Mouse (Mus musculus) embryonic facial prominence, embryonic 11.5 days (tissue): ENCODE results near the gene Gpc3. TPM values are rescaled to one million over a fixed set of nuclear protein-coding genes. Genes with fewer than 3 reads are reported as not detected.
A peak's percentile ranks its signal among the peaks of the same experiment; 100 is the strongest.

ENCODE experiments used
- ATAC-seq: fragments of 200-750 bp; cut with Nextera tagmentation; replicated peaks from 2 replicates; pipeline ENCODE4 v1.8.0; 2017; ENCODE audit warnings: low read depth; ENCODE audit not compliant: insufficient number of reproducible peaks, low FRiP score, low TSS enrichment
- DNase-seq: peaks from one replicate; pipeline ENCODE4 v3.0.0-alpha.2; 2015; ENCODE audit warnings: low spot score
- H3K27ac ChIP-seq: fragments of 300-500 bp; sonication (generic); replicated peaks from 2 replicates; pipeline ENCODE4 v1.5.1; 2014; ENCODE audit warnings: mild to moderate bottlenecking, low read depth, low read length, control low read depth
- H3K27me3 ChIP-seq: fragments of 300-500 bp; sonication (generic); 2 replicates; pipeline ENCODE4 v1.6.1; 2014; ENCODE audit warnings: mild to moderate bottlenecking, low read length, moderate library complexity, mixed read lengths; ENCODE audit not compliant: control insufficient read depth, insufficient read depth
- H3K36me3 ChIP-seq: fragments of 300-500 bp; sonication (generic); replicated peaks from 2 replicates; pipeline ENCODE4 v1.6.1; 2014; ENCODE audit warnings: low read depth, mild to moderate bottlenecking, low read length, moderate library complexity, mixed read lengths; ENCODE audit not compliant: control insufficient read depth, insufficient read depth
- H3K4me1 ChIP-seq: fragments of 300-500 bp; sonication (generic); 2 replicates; pipeline ENCODE4 v1.6.1; 2014; ENCODE audit warnings: low read length, mixed read lengths; ENCODE audit not compliant: control insufficient read depth, insufficient read depth
- H3K4me2 ChIP-seq: fragments of 300-500 bp; sonication (generic); 2 replicates; pipeline ENCODE4 v1.6.1; 2014; ENCODE audit warnings: low read depth, mild to moderate bottlenecking, control low read depth, low read length, moderate library complexity
- H3K4me3 ChIP-seq: fragments of 300-500 bp; sonication (generic); 2 replicates; pipeline ENCODE4 v1.5.1; 2014; ENCODE audit warnings: low read depth, low read length, control low read depth
- H3K9ac ChIP-seq: fragments of 300-500 bp; sonication (generic); replicated peaks from 2 replicates; pipeline ENCODE4 v1.6.1; 2014; ENCODE audit warnings: mild to moderate bottlenecking, control low read depth, low read length
- H3K9me3 ChIP-seq: fragments of 300-500 bp; sonication (generic); replicated peaks from 2 replicates; pipeline ENCODE4 v1.6.1; 2016; ENCODE audit warnings: mild to moderate bottlenecking, low read length, inconsistent platforms, mixed read lengths; ENCODE audit not compliant: control insufficient read depth
- WGBS: fragments of 180-500 bp; shearing (Covaris S2); extraction: QIAGEN DNeasy Blood & Tissue Kit; methylation state at CpG from one replicate; pipeline ENCODE4 v1.1.7; 2014; 5-methylcytosine and 5-hydroxymethylcytosine counted together
- polyA plus RNA-seq: library from polyadenylated mRNA; unstranded; fragments of >200 nt; fragmentation: Nextera tagmentation; extraction: Ambion mirVana; gene quantifications from 2 replicates; pipeline ENCODE4 v1.2.1, GENCODE M21; 2014

Gpc3 gene
- polyA plus RNA-seq, 1 experiment from 2014 or later = 944 TPM

GRCm38 (mm10) chrX:52637419-52637818 lies 23.7 kb upstream of the Gpc3 start:
- no peaks in the 10 kb centered on the region for H3K36me3 ChIP-seq
- DNase-seq = no peak
- no peak for ATAC-seq
- H3K4me2 ChIP-seq = no peak overlapping the region
- H3K9me3 ChIP-seq = no peaks in the 10 kb centered on the region
- H3K27ac ChIP-seq = no peak overlapping the region
- no peak overlapping the region for H3K4me3 ChIP-seq
- H3K9ac ChIP-seq = no peak overlapping the region
- no peaks in the 10 kb centered on the region for H3K4me1 ChIP-seq
- no peaks in the 10 kb centered on the region for H3K27me3 ChIP-seq

- Histone ChIP-seq H3K9me3 (no peaks in the 10 kb centered on the region), H3K4me1 (no peaks in the 10 kb centered on the region), H3K9ac (no peak overlapping the region), H3K27me3 (no peaks in the 10 kb centered on the region), H3K4me3 (no peak overlapping the region), H3K4me2 (no peak overlapping the region), H3K36me3 (no peaks in the 10 kb centered on the region), H3K27ac (no peak overlapping the region)
- 73% methylated on average over 6 of the region's 6 CpGs for WGBS
- ATAC-seq = no peak
- DNase-seq = no peak
Observed at GRCm38 (mm10) chrX:52633976-52634375, 20.2 kb upstream of the Gpc3 start.

GRCm38 (mm10) chrX:52632688-52633324 lies 19.1 kb upstream of the Gpc3 start:
- Histone ChIP-seq H3K27ac (no peak overlapping the region), H3K9me3 (no peaks in the 10 kb centered on the region), H3K4me3 (no peak overlapping the region), H3K27me3 (no peaks in the 10 kb centered on the region), H3K36me3 (no peaks in the 10 kb centered on the region), H3K4me1 (no peaks in the 10 kb centered on the region), H3K4me2 (no peak overlapping the region), H3K9ac (no peak overlapping the region)
- DNase-seq (no peak), ATAC-seq (no peak)
- WGBS = 19% methylated on average over 7 of the region's 7 CpGs

- Histone ChIP-seq H3K36me3 (no peaks in the 10 kb centered on the region), H3K27ac (peak overlapping the region; percentile 68), H3K4me2 (no peak overlapping the region), H3K9ac (no peak overlapping the region), H3K27me3 (no peaks in the 10 kb centered on the region), H3K4me1 (no peaks in the 10 kb centered on the region), H3K4me3 (no peak overlapping the region), H3K9me3 (no peaks in the 10 kb centered on the region)
- ATAC-seq (no peak; the same call in 1 of the 2 replicates), DNase-seq (peak; percentile 75)
- 44% methylated on average over 6 of the region's 6 CpGs for WGBS
Observed at GRCm38 (mm10) chrX:52626963-52627716, 13.4 kb upstream of the Gpc3 start.

GRCm38 (mm10) chrX:52617813-52618212 lies 4.1 kb upstream of the Gpc3 start:
- 48% methylated on average over 3 of the region's 3 CpGs for WGBS
- Histone ChIP-seq H3K4me2 (no peak overlapping the region), H3K36me3 (no peaks in the 10 kb centered on the region), H3K4me1 (no peaks in the 10 kb centered on the region), H3K9me3 (no peaks in the 10 kb centered on the region), H3K9ac (no peak overlapping the region), H3K4me3 (no peak overlapping the region), H3K27me3 (no peaks in the 10 kb centered on the region), H3K27ac (no peak overlapping the region; the same call in 1 of the 2 replicates)
- ATAC-seq (no peak), DNase-seq (no peak)

GRCm38 (mm10) chrX:52616152-52616551 lies 2.4 kb upstream of the Gpc3 start:
- H3K4me2 ChIP-seq = no peak overlapping the region
- ATAC-seq = no peak
- 0 out of 2 replicates have a peak overlapping the region, but pooled peaks have one; percentile 59 for H3K27ac ChIP-seq
- DNase-seq = peak; percentile 62
- no peaks in the 10 kb centered on the region for H3K36me3 ChIP-seq
- no peak overlapping the region for H3K9ac ChIP-seq
- H3K4me1 ChIP-seq = no peaks in the 10 kb centered on the region
- H3K27me3 ChIP-seq = no peaks in the 10 kb centered on the region
- no peaks in the 10 kb centered on the region for H3K9me3 ChIP-seq
- H3K4me3 ChIP-seq = no peak overlapping the region
- 43% methylated on average over 5 of the region's 5 CpGs for WGBS

- peak; percentile 80 for DNase-seq
- Histone ChIP-seq H3K4me1 (no peaks in the 10 kb centered on the region), H3K9ac (peak overlapping the region; percentile 81), H3K9me3 (no peaks in the 10 kb centered on the region), H3K4me3 (peak overlapping the region; percentile 55), H3K27me3 (no peaks in the 10 kb centered on the region), H3K27ac (peak overlapping the region; percentile 85; the same call in 1 of the 2 replicates), H3K36me3 (no peaks in the 10 kb centered on the region), H3K4me2 (peak overlapping the region; percentile 60)
- ATAC-seq = peak; percentile 95
- 24% methylated on average over 18 of the region's 23 CpGs for WGBS
Observed at GRCm38 (mm10) chrX:52614031-52614381, 256 bp upstream of the Gpc3 start.

- no peak for ATAC-seq
- Histone ChIP-seq H3K9me3 (no peaks in the 10 kb centered on the region), H3K9ac (peak overlapping the region; percentile 81), H3K4me3 (peak overlapping the region; percentile 55), H3K4me2 (peak overlapping the region; percentile 60), H3K27me3 (no peaks in the 10 kb centered on the region), H3K27ac (peak overlapping the region; percentile 85), H3K4me1 (no peaks in the 10 kb centered on the region), H3K36me3 (no peaks in the 10 kb centered on the region)
- 11% methylated on average over 12 of the region's 12 CpGs for WGBS
- no peak for DNase-seq
Observed at GRCm38 (mm10) chrX:52612806-52613205, 944 bp downstream of the Gpc3 start.
